Mouse (Mus musculus): ENCODE data around the gene Ipcef1.

- TF ChIP-seq CTCF (conservative IDR thresholded peaks at IDR 0.05; ENCODE audit: insufficient read depth, insufficient read length, low read depth, low read length) (no peak), POLR2A (IDR thresholded peaks at IDR 0.05; ENCODE audit: low read depth, low read length) (no peak)
Observed at GRCm38 (mm10) chr10:7077971-7078370, 25.7 kb upstream of the Ipcef1 start.
